Mouse (Mus musculus) embryonic fibroblast, embryonic 13.5 days (primary cell): ENCODE measurements around the gene Klhdc4.

Source experiments
- CTCF ChIP-seq: IDR thresholded peaks from 2 replicates; pipeline ENCODE4 v1.5.1; 2011; ENCODE audit warnings: mild to moderate bottlenecking, control low read depth, low read length, moderate library complexity, borderline replicate concordance; ENCODE audit not compliant: insufficient read depth
- POLR2A ChIP-seq: IDR thresholded peaks from 2 replicates; pipeline ENCODE4 v1.6.1; 2011; ENCODE audit warnings: low read depth, mild to moderate bottlenecking, control low read depth, low read length, moderate library complexity

DNA sequence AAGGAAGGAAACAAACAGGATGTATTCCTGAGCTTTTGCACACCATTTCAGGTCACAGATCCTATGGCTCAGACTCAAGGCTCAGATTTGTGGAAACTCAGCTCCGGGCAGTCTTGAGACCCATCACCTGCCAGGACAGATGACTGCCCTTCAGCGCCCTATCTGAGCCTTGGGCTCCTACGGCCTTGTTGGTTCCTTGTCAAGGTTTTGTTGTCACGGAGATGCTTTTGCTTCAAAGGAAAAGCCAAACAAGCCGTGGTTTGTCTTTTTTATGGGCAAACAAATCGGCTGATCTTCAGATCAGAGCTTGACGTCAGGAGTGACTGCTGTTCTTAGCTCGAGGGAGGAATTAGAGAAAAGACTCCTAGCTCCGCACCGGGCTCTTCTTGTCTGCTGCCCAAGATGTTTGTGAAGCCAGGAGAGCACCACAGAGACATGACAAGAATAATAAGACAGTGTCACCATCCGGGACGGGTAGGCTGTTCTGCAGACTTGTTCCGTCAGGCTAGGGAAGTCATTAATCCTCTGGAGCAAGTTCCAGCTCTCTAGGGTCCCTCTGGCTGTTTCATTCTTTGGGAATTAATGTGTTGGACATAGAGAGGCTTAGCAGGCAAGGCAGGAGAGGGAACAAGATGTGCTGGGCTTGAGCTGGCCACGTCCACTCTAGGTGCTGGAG is 26.8 kb upstream of the Klhdc4 start:
- TF ChIP-seq CTCF (no peak), POLR2A (no peak)
